Mouse (Mus musculus) embryonic fibroblast, embryonic 13.5 days (primary cell): Measurements from ENCODE around the gene Maats1. TPM values are rescaled to one million over a fixed set of nuclear protein-coding genes. Genes with fewer than 3 reads are reported as not detected.

Experiments used
- H3K27ac ChIP-seq: 2 replicates; pipeline ENCODE4 v1.5.1; 2012; ENCODE audit warnings: low read length, control low read depth, inconsistent platforms; ENCODE audit not compliant: insufficient read depth
- H3K4me1 ChIP-seq: 2 replicates; pipeline ENCODE4 v1.6.1; 2011; ENCODE audit warnings: low read length; ENCODE audit not compliant: control insufficient read depth, insufficient read depth
- H3K4me3 ChIP-seq: 2 replicates; pipeline ENCODE4 v1.5.1; 2011; ENCODE audit warnings: mild to moderate bottlenecking, control low read depth, low read length; ENCODE audit not compliant: insufficient read depth
- CTCF ChIP-seq: IDR thresholded peaks from 2 replicates; pipeline ENCODE4 v1.5.1; 2011; ENCODE audit warnings: mild to moderate bottlenecking, control low read depth, low read length, moderate library complexity, borderline replicate concordance; ENCODE audit not compliant: insufficient read depth
- POLR2A ChIP-seq: IDR thresholded peaks from 2 replicates; pipeline ENCODE4 v1.6.1; 2011; ENCODE audit warnings: low read depth, mild to moderate bottlenecking, control low read depth, low read length, moderate library complexity
- polyA plus RNA-seq: library from polyadenylated mRNA; stranded (reverse); fragments of >200 nt; gene quantifications from 2 replicates; pipeline ENCODE4 v1.2.4, GENCODE M21; 2011; ENCODE audit warnings: low read depth; ENCODE audit not compliant: missing spikeins, insufficient read length

Maats1 gene
- polyA plus RNA-seq, 1 experiment: not detected

- Histone ChIP-seq H3K4me1 (no peaks in the 10 kb centered on the region), H3K4me3 (no peak overlapping the region), H3K27ac (no peak overlapping the region)
- TF ChIP-seq CTCF (no peak), POLR2A (no peak)
These were observed 37.1 kb upstream of the Maats1 start for GRCm38 (mm10) chr16:38379088-38379487.

DNA sequence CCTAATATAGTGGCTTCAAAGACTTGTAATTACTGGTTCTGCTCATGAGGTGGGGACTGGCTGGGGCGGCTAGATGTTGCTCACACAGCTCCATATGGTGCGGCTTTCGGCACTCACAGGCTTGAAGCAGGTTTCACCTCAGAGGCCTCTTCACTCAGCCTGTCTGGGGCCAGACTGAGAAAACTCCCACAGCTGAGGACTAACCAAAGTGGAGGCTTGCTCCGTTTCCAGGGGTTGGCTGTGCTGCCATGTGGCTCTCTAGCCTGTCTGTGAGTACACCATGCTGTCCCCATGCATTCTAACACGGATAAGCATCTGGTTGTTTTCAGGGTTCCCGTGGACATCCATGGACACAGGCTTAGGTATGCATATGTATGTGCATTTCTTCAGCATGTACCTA lies 36.6 kb upstream of the Maats1 start:
- H3K27ac ChIP-seq: no peak overlapping the region
- H3K4me1 ChIP-seq: no peaks in the 10 kb centered on the region
- no peak overlapping the region for H3K4me3 ChIP-seq
- TF ChIP-seq CTCF: no peak
- TF ChIP-seq POLR2A: no peak

DNA sequence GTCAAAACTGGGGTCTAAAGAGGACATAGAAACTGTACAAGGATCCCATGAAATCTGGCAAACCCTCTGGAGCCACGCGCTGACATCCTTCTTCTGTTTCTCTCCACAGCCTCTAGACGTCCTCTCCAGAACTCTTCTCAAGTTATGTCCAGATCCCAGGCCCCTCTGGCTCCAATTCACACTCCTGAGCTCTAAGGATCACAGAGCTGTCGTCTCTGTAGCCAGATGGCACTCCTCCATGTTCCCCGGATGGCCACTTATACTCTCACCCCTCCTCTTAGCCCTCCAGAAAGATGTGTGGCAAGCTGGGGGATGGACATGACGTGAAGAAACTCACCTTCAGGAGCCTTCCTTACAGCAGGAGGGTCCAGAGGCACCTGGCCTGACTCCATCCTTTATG lies 35.6 kb upstream of the Maats1 start:
- H3K4me1 ChIP-seq: no peaks in the 10 kb centered on the region
- H3K27ac ChIP-seq: no peak overlapping the region
- H3K4me3 ChIP-seq: no peak overlapping the region
- TF ChIP-seq CTCF (no peak), POLR2A (no peak)

DNA sequence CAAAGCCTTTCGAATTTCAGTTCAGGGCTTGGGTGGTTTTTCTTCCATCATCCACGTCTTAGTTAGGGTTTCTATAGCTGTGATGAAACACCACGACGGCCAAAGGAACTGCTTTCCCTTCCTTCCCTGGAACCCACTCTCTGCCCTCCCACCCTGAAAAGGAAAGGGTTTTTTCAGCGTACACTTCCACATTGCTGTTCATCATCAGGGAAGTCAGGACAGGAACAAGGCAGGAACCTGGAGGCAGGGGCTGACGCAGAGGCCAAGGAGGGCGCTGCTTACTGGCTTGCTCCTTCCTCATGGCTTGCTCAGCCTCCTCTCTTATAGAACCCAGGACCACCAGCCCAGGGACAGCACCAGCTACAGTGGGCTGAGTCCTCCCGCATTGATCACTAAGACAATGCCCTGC lies 34.9 kb upstream of the Maats1 start:
- H3K4me1 ChIP-seq: no peaks in the 10 kb centered on the region
- no peak overlapping the region for H3K4me3 ChIP-seq
- no peak for TF ChIP-seq POLR2A
- no peak for TF ChIP-seq CTCF
- H3K27ac ChIP-seq: no peak overlapping the region

GRCm38 (mm10) chr16:38376163-38376840 lies 34.4 kb upstream of the Maats1 start:
- H3K4me1 ChIP-seq: no peaks in the 10 kb centered on the region
- no peak overlapping the region for H3K4me3 ChIP-seq
- no peak overlapping the region for H3K27ac ChIP-seq
- no peak for TF ChIP-seq CTCF
- TF ChIP-seq POLR2A: peak; percentile 37

DNA sequence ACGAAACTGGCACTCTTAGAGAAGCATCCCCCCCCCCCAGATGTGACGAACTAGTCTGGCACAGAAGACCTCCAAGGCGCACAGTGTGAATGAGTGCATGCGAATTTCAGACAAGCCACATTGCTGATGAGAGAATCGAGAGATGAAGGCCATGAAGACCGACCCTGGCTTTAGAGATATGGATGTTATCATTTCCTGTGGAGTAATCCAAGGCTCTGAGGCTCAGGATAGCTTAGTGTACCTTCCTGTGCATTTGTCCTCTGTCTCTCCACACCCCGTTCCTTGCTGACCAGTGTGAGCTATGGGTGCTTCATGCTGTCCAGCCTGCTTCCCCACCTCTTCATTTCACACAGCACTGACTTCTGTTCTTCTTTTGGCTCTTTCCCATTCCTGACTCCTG lies 33.2 kb upstream of the Maats1 start:
- H3K27ac ChIP-seq: no peak overlapping the region
- H3K4me1 ChIP-seq: no peaks in the 10 kb centered on the region
- TF ChIP-seq POLR2A: no peak
- no peak overlapping the region for H3K4me3 ChIP-seq

- Histone ChIP-seq H3K4me1 (no peaks in the 10 kb centered on the region), H3K4me3 (no peak overlapping the region), H3K27ac (no peak overlapping the region)
- no peak for TF ChIP-seq POLR2A
- TF ChIP-seq CTCF: no peak
These were observed 32.6 kb upstream of the Maats1 start for GRCm38 (mm10) chr16:38374379-38375140.

GRCm38 (mm10) chr16:38373941-38374340 lies 32.0 kb upstream of the Maats1 start:
- Histone ChIP-seq H3K4me1 (no peaks in the 10 kb centered on the region), H3K27ac (no peak overlapping the region), H3K4me3 (no peak overlapping the region)
- no peak for TF ChIP-seq CTCF
- no peak for TF ChIP-seq POLR2A

DNA sequence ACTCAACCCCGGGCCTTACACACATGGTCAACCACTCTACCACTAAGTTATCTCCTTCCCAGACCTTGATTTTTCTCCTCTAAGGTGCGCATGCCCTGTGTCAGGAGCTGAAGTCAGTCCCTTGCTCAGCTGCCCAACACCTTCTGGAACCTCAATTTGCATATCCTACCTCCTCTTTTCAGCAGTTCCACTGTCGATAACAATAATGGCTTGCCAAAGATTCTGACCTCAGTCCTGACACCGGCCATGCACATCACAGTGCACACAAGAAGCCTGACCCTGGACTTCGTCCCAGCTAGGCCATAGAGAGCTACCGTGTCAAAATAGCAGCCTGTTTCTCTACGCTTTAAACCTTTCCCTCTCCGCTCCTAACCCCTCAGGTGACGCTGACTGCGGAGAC lies 31.5 kb upstream of the Maats1 start:
- H3K4me1 ChIP-seq: no peaks in the 10 kb centered on the region
- no peak overlapping the region for H3K27ac ChIP-seq
- TF ChIP-seq POLR2A: no peak
- no peak for TF ChIP-seq CTCF
- H3K4me3 ChIP-seq: no peak overlapping the region

DNA sequence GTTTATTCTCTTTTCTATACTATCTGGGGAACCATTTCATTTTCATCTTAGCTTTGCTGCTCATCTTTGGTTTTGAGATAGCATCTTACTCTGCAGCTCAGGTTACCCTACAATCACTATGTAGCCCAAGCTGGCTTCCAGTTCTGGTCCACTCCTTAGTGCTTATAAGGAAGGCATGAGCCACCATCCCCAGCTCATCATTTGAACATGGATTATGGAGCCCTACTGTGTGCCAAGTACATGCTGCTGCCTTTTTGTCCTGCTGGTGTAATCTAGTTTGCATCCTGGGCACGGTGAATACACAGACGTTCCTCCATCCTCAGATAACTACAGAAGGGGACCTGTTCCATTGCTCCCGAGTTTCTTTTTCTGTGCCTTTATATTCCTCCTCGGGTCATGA lies 30.9 kb upstream of the Maats1 start:
- H3K27ac ChIP-seq: no peak overlapping the region
- no peaks in the 10 kb centered on the region for H3K4me1 ChIP-seq
- TF ChIP-seq CTCF (no peak), POLR2A (no peak)
- H3K4me3 ChIP-seq: no peak overlapping the region
